In the genomic region with DNA sequence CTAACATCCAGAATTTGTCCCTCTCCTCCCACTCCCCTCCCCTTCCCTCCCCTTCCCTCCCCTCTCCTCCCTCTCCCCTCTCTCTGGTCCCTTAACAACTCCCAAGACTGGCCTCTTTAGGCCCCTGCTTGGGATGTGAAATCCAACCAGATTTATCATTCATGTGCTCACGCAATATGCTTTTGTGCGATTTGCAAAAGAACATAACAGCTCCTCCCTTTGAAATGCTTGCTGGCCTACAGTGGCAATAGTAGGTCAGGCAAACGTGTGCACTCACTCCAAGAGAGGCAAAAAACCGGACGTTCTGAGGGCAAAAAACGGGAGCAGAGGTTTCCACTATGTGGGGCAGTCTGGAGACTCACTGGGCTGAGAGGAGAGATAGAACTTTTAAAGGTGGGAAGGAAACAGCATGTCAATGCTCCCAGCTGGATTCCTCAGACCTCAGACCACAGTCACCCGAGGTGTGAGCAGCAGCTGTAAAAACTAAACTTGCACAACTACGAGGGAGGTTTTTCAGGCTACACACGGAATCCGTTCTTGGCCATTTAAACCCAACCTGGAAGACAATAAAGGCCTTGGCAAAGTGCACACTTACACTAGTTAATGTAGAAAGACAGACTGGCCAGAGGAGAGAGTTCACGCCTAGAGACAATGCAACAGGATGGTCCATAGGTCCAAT, we compare ENCODE assay signal across 8 mouse cellular contexts. TPM values are rescaled to one million over a fixed set of nuclear protein-coding genes. Genes with fewer than 3 reads are reported as not detected.
A peak's percentile ranks its signal among the peaks of the same experiment; 100 is the strongest.
DNase-seq lines count a peak whose midpoint lies in the region; ATAC-seq lines count a peak whose summit lies in the region.

No protein-coding gene starts in this region.

- no peak for DNase-seq in heart, adult 11 months
- DNase-seq in adipocyte (ENCODE audit: low spot score): peak; percentile 77
- no peak for DNase-seq in MN1 (ENCODE audit: low spot score)
- no peak for DNase-seq in layer of hippocampus, adult 9-10 months (ENCODE audit: low spot score)

- WGBS in heart, embryonic 15.5 days: 30% methylated on average over 11 of the region's 11 CpGs
- 28% methylated on average over 11 of the region's 11 CpGs for WGBS in hindbrain, embryonic 15.5 days
- 29% methylated on average over 11 of the region's 11 CpGs for WGBS in midbrain, embryonic 12.5 days

- H3K4me3 ChIP-seq in heart, embryonic 15.5 days: peak overlapping the region; percentile 73
- peak overlapping the region; percentile 80 for H3K4me3 ChIP-seq in hindbrain, embryonic 15.5 days
- peak overlapping the region; percentile 79 for H3K4me3 ChIP-seq in midbrain, embryonic 12.5 days

- no peaks in the 10 kb centered on the region for H3K36me3 ChIP-seq in heart, embryonic 15.5 days
- H3K36me3 ChIP-seq in hindbrain, embryonic 15.5 days: no peaks in the 10 kb centered on the region
- H3K36me3 ChIP-seq in midbrain, embryonic 12.5 days: no peaks in the 10 kb centered on the region

- no peak for ATAC-seq in heart, embryonic 15.5 days (replicated peaks; ENCODE audit: insufficient number of reproducible peaks, insufficient read depth, low FRiP score, low read depth)
- ATAC-seq in hindbrain, embryonic 15.5 days (ENCODE audit: low FRiP score, low read depth): peak; percentile 36; the same call in 1 of the 2 replicates
- no peak for ATAC-seq in midbrain, embryonic 12.5 days (ENCODE audit: low FRiP score, low read depth)
- no peak for ATAC-seq in megakaryocyte-erythroid progenitor cell, adult 5-6 weeks (replicated peaks; ENCODE audit: low FRiP score, low TSS enrichment, poor library complexity, severe bottlenecking)

- peaks cover 26% of the 10 kb centered on the region for H3K4me1 ChIP-seq in heart, embryonic 15.5 days (replicated peaks)
- peaks cover 30% of the 10 kb centered on the region for H3K4me1 ChIP-seq in hindbrain, embryonic 15.5 days (replicated peaks)
- peaks cover 23% of the 10 kb centered on the region for H3K4me1 ChIP-seq in midbrain, embryonic 12.5 days

- peaks cover 7% of the 10 kb centered on the region; the same call in 1 of the 2 replicates for H3K27me3 ChIP-seq in heart, embryonic 15.5 days
- no peaks in the 10 kb centered on the region for H3K27me3 ChIP-seq in hindbrain, embryonic 15.5 days
- peaks cover 20% of the 10 kb centered on the region for H3K27me3 ChIP-seq in midbrain, embryonic 12.5 days

- H3K9me3 ChIP-seq in heart, embryonic 15.5 days (replicated peaks): no peaks in the 10 kb centered on the region
- no peaks in the 10 kb centered on the region for H3K9me3 ChIP-seq in hindbrain, embryonic 15.5 days
- H3K9me3 ChIP-seq in midbrain, embryonic 12.5 days: no peaks in the 10 kb centered on the region

- H3K4me2 ChIP-seq in heart, embryonic 15.5 days: peak overlapping the region; percentile 99
- peak overlapping the region; percentile 98 for H3K4me2 ChIP-seq in hindbrain, embryonic 15.5 days
- H3K4me2 ChIP-seq in midbrain, embryonic 12.5 days (replicated peaks): peak overlapping the region; percentile 96

- H3K9ac ChIP-seq in heart, embryonic 15.5 days: peak overlapping the region; percentile 71; the same call in 1 of the 2 replicates
- peak overlapping the region; percentile 72; the same call in 1 of the 2 replicates for H3K9ac ChIP-seq in hindbrain, embryonic 15.5 days
- H3K9ac ChIP-seq in midbrain, embryonic 12.5 days (replicated peaks): no peak overlapping the region; the same call in 1 of the 2 replicates

- H3K27ac ChIP-seq in heart, embryonic 15.5 days: peak overlapping the region; percentile 67
- H3K27ac ChIP-seq in hindbrain, embryonic 15.5 days (replicated peaks): 0 out of 2 replicates have a peak overlapping the region, but pooled peaks have one; percentile 52
- no peak overlapping the region for H3K27ac ChIP-seq in midbrain, embryonic 12.5 days (replicated peaks)

RNA-seq across cellular contexts. Expression of a gene that starts 0.6 kb away (rescaled TPM):
- polyA plus RNA-seq in heart, embryonic 15.5 days (2015; fragmentation: Nextera tagmentation; extraction: Ambion mirVana): 1.8 and 2.8 TPM in 2 replicates
- polyA plus RNA-seq in hindbrain, embryonic 15.5 days (2015; fragmentation: Nextera tagmentation; extraction: Ambion mirVana): 2.1 and 2.3 TPM in 2 replicates
- 2.8 and 3.2 TPM in 2 replicates for polyA plus RNA-seq in midbrain, embryonic 12.5 days (2016; fragmentation: Nextera tagmentation; extraction: Ambion mirVana)
- not detected in 2 replicates for total RNA-seq in megakaryocyte-erythroid progenitor cell, adult 5-6 weeks (2014; fragmentation: Nextera tagmentation)
- total RNA-seq in megakaryocyte-erythroid progenitor cell, adult 5-6 weeks (2017): not detected in 2 replicates

RNA-seq across cellular contexts. Expression of a gene that starts 45.1 kb away (rescaled TPM):
- 4.1 and 5.5 TPM in 2 replicates for polyA plus RNA-seq in heart, embryonic 15.5 days (2015; fragmentation: Nextera tagmentation; extraction: Ambion mirVana)
- 6.5 and 6.6 TPM in 2 replicates for polyA plus RNA-seq in hindbrain, embryonic 15.5 days (2015; fragmentation: Nextera tagmentation; extraction: Ambion mirVana)
- 11.5 and 11.8 TPM in 2 replicates for polyA plus RNA-seq in midbrain, embryonic 12.5 days (2016; fragmentation: Nextera tagmentation; extraction: Ambion mirVana)
- total RNA-seq in megakaryocyte-erythroid progenitor cell, adult 5-6 weeks (2014; fragmentation: Nextera tagmentation): 34.5 and 53.4 TPM in 2 replicates
- total RNA-seq in megakaryocyte-erythroid progenitor cell, adult 5-6 weeks (2017): 34.0 and 39.4 TPM in 2 replicates
